Mouse (Mus musculus) MEL (cell line): ENCODE measurements at regions not wholly inside any gene's neighbourhood (a gene's known extent, or its start where the extent isn't known, plus 50 kb on each side); places are given as distances from the start of the nearest gene placed in this dataset.

Source experiments
- DNase-seq: peaks from one replicate; pipeline ENCODE4 v3.0.0; 2011; ENCODE audit warnings: low read depth, low spot score
- H3K27ac ChIP-seq: 2 replicates; pipeline ENCODE4 v1.5.1; 2012; ENCODE audit warnings: low read depth, mild to moderate bottlenecking, control low read depth, low read length, moderate library complexity; ENCODE audit not compliant: control insufficient read depth
- H3K27me3 ChIP-seq, 2 experiments: fragments of 150-350 bp in 1 of 2; sonication (generic) in 1 of 2; 2 replicates each; pipeline ENCODE4 v1.6.1; 2012; ENCODE audit warnings: low read length in 2 of 2, mild to moderate bottlenecking in 2 of 2, improper control_type of control experiment in 1 of 2, moderate library complexity in 1 of 2; ENCODE audit not compliant: insufficient read depth in 2 of 2, control insufficient read depth in 1 of 2
- H3K36me3 ChIP-seq, 2 experiments: 2 replicates each; pipeline ENCODE4 v1.6.1; 2012 to 2014; ENCODE audit warnings: low read length in 2 of 2, improper control_type of control experiment in 1 of 2, inconsistent platforms in 1 of 2, mild to moderate bottlenecking in 1 of 2; ENCODE audit not compliant: insufficient read depth in 2 of 2, control insufficient read depth in 1 of 2
- H3K4me1 ChIP-seq, 2 experiments: fragments of 150-350 bp in 1 of 2; sonication (generic) in 1 of 2; 2 replicates each; pipeline ENCODE4 v1.6.1; 2012; ENCODE audit warnings: low read length in 2 of 2, improper control_type of control experiment in 1 of 2, mild to moderate bottlenecking in 1 of 2; ENCODE audit not compliant: insufficient read depth in 2 of 2, control insufficient read depth in 1 of 2
- H3K4me3 ChIP-seq, 2 experiments: fragments of 150-350 bp in 1 of 2; sonication (generic) in 1 of 2; 2 replicates each; pipeline ENCODE4 v1.5.1; 2012; ENCODE audit warnings: low read depth in 2 of 2, low read length in 2 of 2, mild to moderate bottlenecking in 2 of 2, moderate library complexity in 2 of 2, control low read depth in 1 of 2, improper control_type of control experiment in 1 of 2; ENCODE audit not compliant: control insufficient read depth in 1 of 2, insufficient read depth in 1 of 2
- H3K79me2 ChIP-seq: 2 replicates; pipeline ENCODE4 v1.6.1; 2012; ENCODE audit warnings: mild to moderate bottlenecking, low read length, moderate library complexity; ENCODE audit not compliant: control insufficient read depth, poor library complexity, insufficient read depth
- H3K9ac ChIP-seq: 2 replicates; pipeline ENCODE4 v1.6.1; 2012; ENCODE audit warnings: low read depth, mild to moderate bottlenecking, control low read depth, low read length, moderate library complexity; ENCODE audit not compliant: control insufficient read depth, poor library complexity, severe bottlenecking
- H3K9me3 ChIP-seq: fragments of 150-350 bp; sonication (generic); replicated peaks from 2 replicates; pipeline ENCODE4 v1.6.1; 2012; ENCODE audit warnings: mild to moderate bottlenecking, low read length, improper control_type of control experiment, moderate library complexity; ENCODE audit not compliant: insufficient read depth
- BHLHE40 ChIP-seq: IDR thresholded peaks from 2 replicates; pipeline ENCODE4 v1.6.1; 2012; ENCODE audit warnings: low read depth, mild to moderate bottlenecking, inconsistent platforms, low read length, improper control_type of control experiment, borderline replicate concordance
- E2F4 ChIP-seq: IDR thresholded peaks from 2 replicates; pipeline ENCODE4 v1.6.1; 2011; ENCODE audit warnings: low read depth, low read length, improper control_type of control experiment, borderline replicate concordance
- ELF1 ChIP-seq: IDR thresholded peaks from 2 replicates; pipeline ENCODE4 v1.6.1; 2014; ENCODE audit warnings: low read depth, mild to moderate bottlenecking, inconsistent platforms, low read length, improper control_type of control experiment, moderate library complexity
- EP300 ChIP-seq, 2 experiments: IDR thresholded peaks; 2 replicates each; pipeline ENCODE4 v1.6.1; 2011; ENCODE audit warnings: improper control_type of control experiment in 2 of 2, low read length in 2 of 2, low read depth in 1 of 2, mild to moderate bottlenecking in 1 of 2
- GABPA ChIP-seq: IDR thresholded peaks from 2 replicates; pipeline ENCODE4 v1.6.1; 2012; ENCODE audit warnings: low read depth, mild to moderate bottlenecking, inconsistent platforms, low read length, improper control_type of control experiment, moderate library complexity
- HCFC1 ChIP-seq: IDR thresholded peaks from 2 replicates; pipeline ENCODE4 v1.6.1; 2012; ENCODE audit warnings: low read depth, mild to moderate bottlenecking, inconsistent platforms, low read length, improper control_type of control experiment, moderate library complexity
- MAFK ChIP-seq: IDR thresholded peaks from 2 replicates; pipeline ENCODE4 v1.6.1; 2011; ENCODE audit warnings: low read depth, mild to moderate bottlenecking, low read length, improper control_type of control experiment, borderline replicate concordance
- MAX ChIP-seq: IDR thresholded peaks from 2 replicates; pipeline ENCODE4 v1.6.1; 2011; ENCODE audit warnings: low read length, improper control_type of control experiment
- MAZ ChIP-seq: IDR thresholded peaks from 2 replicates; pipeline ENCODE4 v1.6.1; 2012; ENCODE audit warnings: low read depth, mild to moderate bottlenecking, inconsistent platforms, low read length, improper control_type of control experiment
- MEF2A ChIP-seq: IDR thresholded peaks from 2 replicates; pipeline ENCODE4 v1.6.1; 2014; ENCODE audit warnings: low read depth, mild to moderate bottlenecking, inconsistent platforms, low read length, improper control_type of control experiment; ENCODE audit not compliant: poor library complexity, insufficient replicate concordance, severe bottlenecking; ENCODE audit errors: extremely low read depth
- MYC ChIP-seq: IDR thresholded peaks from 2 replicates; pipeline ENCODE4 v1.6.1; 2011; ENCODE audit warnings: low read depth, mild to moderate bottlenecking, low read length, improper control_type of control experiment, moderate library complexity
- POLR2AphosphoS5 ChIP-seq: IDR thresholded peaks from 2 replicates; pipeline ENCODE4 v1.6.1; 2012; ENCODE audit warnings: low read depth, borderline replicate concordance, mild to moderate bottlenecking, inconsistent platforms, low read length, moderate library complexity, mixed read lengths
- RAD21 ChIP-seq: IDR thresholded peaks from 2 replicates; pipeline ENCODE4 v1.6.1; 2011; ENCODE audit warnings: mild to moderate bottlenecking, low read depth, low read length, improper control_type of control experiment
- RCOR1 ChIP-seq: IDR thresholded peaks from 2 replicates; pipeline ENCODE4 v1.6.1; 2012; ENCODE audit warnings: low read depth, mild to moderate bottlenecking, inconsistent platforms, low read length, improper control_type of control experiment
- TBP ChIP-seq: IDR thresholded peaks from 2 replicates; pipeline ENCODE4 v1.8.0; 2011; ENCODE audit warnings: low read depth, low read length, improper control_type of control experiment
- TCF12 ChIP-seq: IDR thresholded peaks from 2 replicates; pipeline ENCODE4 v1.6.1; 2014; ENCODE audit warnings: low read depth, mild to moderate bottlenecking, inconsistent platforms, low read length, improper control_type of control experiment, moderate library complexity
- USF2 ChIP-seq, 2 experiments: IDR thresholded peaks; 2 replicates each; pipeline ENCODE4 v1.6.1; 2011 to 2012; ENCODE audit warnings: improper control_type of control experiment in 2 of 2, low read length in 2 of 2, borderline replicate concordance in 1 of 2, inconsistent platforms in 1 of 2, low read depth in 1 of 2, mild to moderate bottlenecking in 1 of 2; ENCODE audit not compliant: insufficient read depth in 1 of 2
- ZKSCAN1 ChIP-seq: IDR thresholded peaks from 2 replicates; pipeline ENCODE4 v1.6.1; 2012; ENCODE audit warnings: low read depth, mild to moderate bottlenecking, inconsistent platforms, low read length, improper control_type of control experiment, moderate library complexity
- ZNF384 ChIP-seq: IDR thresholded peaks from 2 replicates; pipeline ENCODE4 v1.6.1; 2012; ENCODE audit warnings: low read depth, mild to moderate bottlenecking, inconsistent platforms, low read length, improper control_type of control experiment

DNA sequence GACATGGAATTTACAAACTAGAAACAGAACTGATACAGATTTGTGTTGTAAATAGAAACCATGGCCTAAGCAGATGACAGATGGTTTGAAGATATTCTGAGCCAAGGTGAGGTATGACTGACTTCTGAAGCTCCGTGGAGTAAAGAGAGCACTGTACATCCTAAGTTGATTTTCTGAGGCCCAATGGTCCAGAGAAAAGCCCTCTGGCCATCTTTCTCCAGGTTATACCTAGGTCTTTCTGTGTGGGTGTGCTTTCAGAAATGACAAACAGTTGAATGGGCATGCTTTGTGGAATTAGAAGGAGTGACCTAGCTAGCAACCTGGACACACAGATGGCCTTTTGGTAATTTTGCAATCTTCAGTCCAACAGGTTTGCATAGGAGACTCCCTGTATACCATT, 199.6 kb upstream of the Tfap2d start:
- TF ChIP-seq MYC (no peak), ELF1 (no peak), RAD21 (no peak), TBP (no peak), POLR2AphosphoS5 (no peak), MAZ (no peak), MAFK (no peak), HCFC1 (no peak), BHLHE40 (no peak)

DNA sequence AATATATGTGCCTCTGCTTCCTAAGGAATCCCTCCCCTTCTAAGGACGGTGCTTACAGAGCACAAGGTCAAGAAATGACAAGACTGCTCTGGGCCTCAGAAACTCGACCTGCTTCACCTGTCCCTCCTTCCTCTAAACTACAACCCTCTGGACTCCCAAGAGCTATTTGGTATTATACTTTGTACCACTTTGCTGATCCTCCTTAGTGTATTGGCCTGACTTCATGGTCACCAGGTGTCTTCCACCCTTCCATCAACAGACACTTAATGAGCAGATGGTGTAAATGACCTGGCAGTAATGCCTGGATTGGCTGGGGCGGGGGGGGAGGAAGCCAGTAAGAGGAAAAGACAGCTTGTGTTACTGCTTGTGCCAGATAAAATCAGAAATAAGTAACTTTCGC, 199.1 kb upstream of the Tfap2d start:
- Histone ChIP-seq H3K9me3 (no peaks in the 10 kb centered on the region), H3K9ac (no peak overlapping the region), H3K27me3 (no peaks in the 10 kb centered on the region), H3K79me2 (no peaks in the 10 kb centered on the region)
- DNase-seq: no peak
- TF ChIP-seq USF2 (IDR thresholded peaks at IDR 0.05; ENCODE audit: borderline replicate concordance in 1 of 2, insufficient read depth in 1 of 2, low read depth in 1 of 2, low read length in 2 of 2) (no peak), EP300 (IDR thresholded peaks at IDR 0.05; ENCODE audit: low read depth in 1 of 2, low read length in 2 of 2) (no peak)
- TF ChIP-seq, all 39 proteins: peak for 0
- Histone ChIP-seq H3K4me1 (no peaks in the 10 kb centered on the region), H3K4me3 (no peak overlapping the region), H3K36me3 (no peaks in the 10 kb centered on the region), H3K27ac (no peak overlapping the region)

More for the DNA sequence above, 199.6 kb upstream of the Tfap2d start:
- no peak overlapping the region for H3K27ac ChIP-seq
- no peak overlapping the region for H3K9ac ChIP-seq
- no peaks in the 10 kb centered on the region for H3K4me1 ChIP-seq
- no peaks in the 10 kb centered on the region for H3K9me3 ChIP-seq
- no peak overlapping the region for H3K4me3 ChIP-seq
- no peaks in the 10 kb centered on the region for H3K27me3 ChIP-seq
- no peaks in the 10 kb centered on the region for H3K36me3 ChIP-seq
- DNase-seq: no peak
- no peaks in the 10 kb centered on the region for H3K79me2 ChIP-seq

DNA sequence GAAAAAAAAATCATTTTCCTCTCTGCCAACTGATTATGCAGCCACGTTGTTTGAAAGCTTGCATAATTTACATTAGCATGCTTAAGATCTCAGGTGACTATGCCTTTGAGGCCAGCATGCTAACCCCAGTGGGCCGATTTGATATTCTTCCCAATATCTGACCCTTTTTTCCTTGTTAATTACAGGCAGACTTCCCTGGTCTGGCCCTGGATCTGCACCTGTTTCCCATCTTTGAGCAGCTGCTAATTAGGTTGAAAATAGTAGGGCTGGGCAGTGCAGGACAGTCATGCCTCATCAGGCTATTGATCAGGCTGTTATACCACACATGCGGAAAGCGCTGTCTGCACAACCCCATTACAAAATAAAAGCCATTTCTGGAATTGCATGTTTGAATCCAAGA, 191.2 kb upstream of the Tfap2d start:
- Histone ChIP-seq H3K36me3 (no peaks in the 10 kb centered on the region), H3K9me3 (no peaks in the 10 kb centered on the region), H3K27me3 (no peaks in the 10 kb centered on the region), H3K9ac (no peak overlapping the region), H3K4me3 (no peak overlapping the region), H3K4me1 (no peaks in the 10 kb centered on the region), H3K27ac (no peak overlapping the region), H3K79me2 (no peaks in the 10 kb centered on the region)
- DNase-seq: no peak
- TF ChIP-seq TCF12 (no peak), ZKSCAN1 (no peak), RCOR1 (no peak), MEF2A (no peak), ZNF384 (no peak), E2F4 (no peak), MAX (no peak), MYC (no peak), GABPA (no peak), POLR2AphosphoS5 (no peak)
